Mouse (Mus musculus): Measurements from ENCODE around the gene Phip. TPM values are rescaled to one million over a fixed set of nuclear protein-coding genes. Genes with fewer than 3 reads are reported as not detected.
A peak's percentile ranks its signal among the peaks of the same experiment; 100 is the strongest.

Gene Phip
- polyA plus RNA-seq (2012; ENCODE audit: insufficient read depth, insufficient read length, missing spikeins): 7.0 and 8.2 TPM in 2 replicates

DNA sequence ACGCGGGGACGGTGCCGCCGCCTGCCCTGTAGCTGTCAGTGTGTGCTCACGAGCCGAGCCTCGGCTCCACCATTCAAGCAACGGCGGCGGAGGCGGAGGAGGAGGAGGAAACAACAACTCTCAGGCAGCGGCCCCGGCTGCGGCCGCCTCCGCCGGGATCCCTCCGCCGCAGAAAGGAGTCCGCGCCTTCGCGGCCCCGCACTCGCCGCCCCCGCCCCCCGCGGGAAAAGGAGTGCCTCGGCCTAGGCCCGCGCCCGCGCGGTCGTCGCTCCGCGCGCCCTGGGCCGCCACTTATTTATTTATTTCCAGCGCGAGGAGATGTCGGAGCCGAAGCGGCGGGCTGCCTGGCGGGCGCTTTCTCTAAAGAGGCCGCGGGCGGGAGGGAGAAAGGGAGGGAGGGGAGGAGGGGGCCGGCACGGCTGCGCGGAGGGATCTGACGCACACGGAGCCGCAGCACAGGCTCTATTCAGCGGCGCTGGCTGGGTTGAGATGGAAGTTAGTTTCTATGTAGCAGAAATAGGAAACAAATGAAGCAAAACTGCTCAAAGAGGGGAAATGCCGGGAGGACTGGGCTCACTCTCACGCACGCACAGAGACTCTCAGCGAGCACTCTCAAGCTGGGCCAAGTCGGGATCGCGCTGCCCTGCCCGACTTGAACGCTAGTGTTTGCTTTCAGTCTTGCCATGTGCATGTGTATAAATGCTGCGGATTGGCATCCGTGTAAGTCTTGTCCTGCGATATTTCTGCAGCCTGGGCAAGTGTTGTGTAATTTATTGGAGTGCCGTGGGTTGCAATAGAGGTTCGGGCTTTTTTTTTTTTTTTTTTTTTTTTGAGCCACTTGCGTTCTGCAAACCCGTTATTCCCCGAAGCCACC, at the start of gene Phip:
TSS of gene Phip (minus strand) at position 175 of the 874 bp plus-strand sequence.
- peak within 1 kb of the TSS; percentile 95 for H3K27ac ChIP-seq (replicated peaks; ENCODE audit: low read depth, low read length)
- peaks cover 5% of the 10 kb centered on the region for H3K4me1 ChIP-seq (ENCODE audit: control insufficient read depth, insufficient read depth, insufficient read length, low read length)
- H3K4me3 ChIP-seq (ENCODE audit: insufficient read depth, low read depth, low read length): peak within 1 kb of the TSS; percentile 84

- Histone ChIP-seq H3K4me3 (ENCODE audit: insufficient read depth, low read depth, low read length) (no peak overlapping the region), H3K27ac (replicated peaks; ENCODE audit: low read depth, low read length) (no peak overlapping the region), H3K4me1 (ENCODE audit: control insufficient read depth, insufficient read depth, insufficient read length, low read length) (no peaks in the 10 kb centered on the region)
Measured at GRCm38 (mm10) chr9:83023724-83024123, 48.4 kb upstream of the Phip start.

GRCm38 (mm10) chr9:83014516-83014915, 39.2 kb upstream of the Phip start:
- no peaks in the 10 kb centered on the region for H3K4me1 ChIP-seq (ENCODE audit: control insufficient read depth, insufficient read depth, insufficient read length, low read length)
- H3K4me3 ChIP-seq (ENCODE audit: insufficient read depth, low read depth, low read length): no peak overlapping the region
- no peak overlapping the region for H3K27ac ChIP-seq (replicated peaks; ENCODE audit: low read depth, low read length)

- no peaks in the 10 kb centered on the region for H3K4me1 ChIP-seq (ENCODE audit: control insufficient read depth, insufficient read depth, insufficient read length, low read length)
- H3K27ac ChIP-seq (replicated peaks; ENCODE audit: low read depth, low read length): no peak overlapping the region
- H3K4me3 ChIP-seq (ENCODE audit: insufficient read depth, low read depth, low read length): no peak overlapping the region
Measured at GRCm38 (mm10) chr9:83008306-83008705, 33.0 kb upstream of the Phip start.

- H3K4me1 ChIP-seq (ENCODE audit: control insufficient read depth, insufficient read depth, insufficient read length, low read length): no peaks in the 10 kb centered on the region
- H3K27ac ChIP-seq (replicated peaks; ENCODE audit: low read depth, low read length): no peak overlapping the region
- no peak overlapping the region for H3K4me3 ChIP-seq (ENCODE audit: insufficient read depth, low read depth, low read length)
Measured at GRCm38 (mm10) chr9:83001342-83001741, 26.0 kb upstream of the Phip start.

DNA sequence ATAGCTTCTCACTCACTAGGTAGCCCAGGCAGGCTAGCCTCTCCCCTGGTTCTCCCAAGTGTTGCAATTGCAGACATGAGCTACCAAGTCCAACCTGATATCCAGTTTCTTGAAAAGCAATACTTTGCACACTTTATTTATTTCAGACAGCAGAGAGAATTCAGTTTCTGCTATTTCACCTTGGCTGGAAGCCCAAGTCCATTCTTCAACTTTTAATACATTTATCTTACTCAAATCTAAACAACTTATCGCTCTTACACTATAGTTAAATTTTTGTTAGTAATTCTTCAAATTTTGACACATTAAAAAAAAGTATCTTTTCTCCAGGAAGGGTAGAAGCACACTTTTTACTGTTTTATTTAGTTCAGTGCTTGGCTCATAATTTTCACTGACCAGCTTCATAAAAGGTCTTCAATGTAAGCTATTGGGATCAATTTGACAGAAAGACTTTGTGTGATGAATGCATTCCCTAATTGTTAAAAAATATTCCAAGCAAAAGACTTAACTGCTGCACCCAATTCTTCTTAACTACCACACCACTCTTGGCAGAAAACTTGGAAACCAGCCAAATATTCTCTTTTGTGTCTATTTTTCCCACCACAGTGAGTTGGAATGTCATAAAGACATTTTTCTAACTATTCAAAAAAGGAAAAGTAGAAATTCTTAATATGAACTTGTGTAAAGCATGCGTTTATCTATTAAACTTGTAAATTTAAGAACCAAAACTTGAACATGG, 22.6 kb upstream of the Phip start:
- no peak overlapping the region for H3K4me3 ChIP-seq (ENCODE audit: insufficient read depth, low read depth, low read length)
- H3K4me1 ChIP-seq (ENCODE audit: control insufficient read depth, insufficient read depth, insufficient read length, low read length): no peaks in the 10 kb centered on the region
- H3K27ac ChIP-seq (replicated peaks; ENCODE audit: low read depth, low read length): no peak overlapping the region

DNA sequence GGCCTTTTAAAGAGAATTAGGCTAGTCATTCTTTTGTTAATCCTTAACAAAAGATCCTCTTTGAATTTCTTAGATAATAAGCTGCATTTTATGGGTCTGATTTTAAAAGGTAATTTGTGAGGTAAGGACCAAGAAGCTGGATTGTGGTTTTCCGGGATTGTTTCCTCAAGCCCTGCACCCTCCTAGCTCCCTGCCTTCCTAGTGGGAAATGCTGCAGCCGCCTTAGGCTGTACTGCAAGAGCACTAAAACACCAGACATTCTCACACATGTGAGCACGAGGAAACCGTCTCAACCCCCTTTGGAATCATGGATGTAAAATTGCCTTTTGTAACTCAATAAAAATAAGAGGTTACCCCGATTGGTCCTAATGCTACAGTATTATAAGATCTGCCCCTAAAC, 1.6 kb upstream of the Phip start:
- H3K4me3 ChIP-seq (ENCODE audit: insufficient read depth, low read depth, low read length): peak overlapping the region; percentile 9; the same call in 1 of the 2 replicates
- H3K4me1 ChIP-seq (ENCODE audit: control insufficient read depth, insufficient read depth, insufficient read length, low read length): peaks cover 2% of the 10 kb centered on the region
- H3K27ac ChIP-seq (replicated peaks; ENCODE audit: low read depth, low read length): 0 out of 2 replicates have a peak overlapping the region, but pooled peaks have one; percentile 8

DNA sequence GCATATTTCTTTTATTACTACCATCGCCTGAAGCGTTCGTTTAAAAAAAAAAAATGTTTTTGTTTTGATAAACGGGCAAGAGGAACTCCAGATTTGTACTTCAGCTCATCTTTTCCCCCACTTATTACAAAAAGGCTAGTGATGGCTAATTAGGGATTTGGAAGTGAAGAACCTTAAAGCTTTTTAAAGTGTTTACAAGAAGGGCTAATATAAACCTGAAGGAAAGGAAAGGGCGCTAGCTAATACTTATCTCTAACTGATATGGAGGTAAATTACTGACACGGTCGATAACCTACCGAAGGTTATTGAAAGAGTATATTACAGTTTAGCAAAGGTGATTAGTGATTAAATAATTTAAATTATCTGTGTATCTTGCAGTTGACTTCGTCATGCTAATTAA, 903 bp upstream of the Phip start:
- peak overlapping the region; percentile 71 for H3K4me3 ChIP-seq (ENCODE audit: insufficient read depth, low read depth, low read length)
- no peak overlapping the region for H3K27ac ChIP-seq (replicated peaks; ENCODE audit: low read depth, low read length)
- peaks cover 5% of the 10 kb centered on the region for H3K4me1 ChIP-seq (ENCODE audit: control insufficient read depth, insufficient read depth, insufficient read length, low read length)

DNA sequence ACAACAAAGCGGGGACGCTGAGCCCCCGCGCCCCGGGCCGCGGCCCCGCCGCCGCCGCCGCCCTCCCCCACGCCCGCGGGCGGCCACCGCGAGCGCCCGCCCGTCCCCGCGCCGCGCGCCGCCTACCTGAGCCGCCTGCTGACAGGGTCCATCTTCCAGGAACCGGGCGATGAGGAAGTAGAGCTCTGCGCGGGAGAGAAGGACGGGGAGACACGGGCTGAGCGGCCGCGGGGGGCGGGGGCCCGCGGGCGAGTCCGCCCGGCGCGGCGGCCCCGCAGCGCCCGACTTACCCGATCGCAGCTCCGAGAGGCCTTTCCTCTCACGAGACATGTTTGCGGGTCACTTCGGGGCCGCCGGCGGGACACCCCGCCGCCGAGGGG, 364 bp downstream of the Phip start:
- Histone ChIP-seq H3K4me1 (ENCODE audit: control insufficient read depth, insufficient read depth, insufficient read length, low read length) (peaks cover 5% of the 10 kb centered on the region), H3K27ac (replicated peaks; ENCODE audit: low read depth, low read length) (peak overlapping the region; percentile 70), H3K4me3 (ENCODE audit: insufficient read depth, low read depth, low read length) (peak overlapping the region; percentile 84)

- Histone ChIP-seq H3K4me1 (ENCODE audit: control insufficient read depth, insufficient read depth, insufficient read length, low read length) (peaks cover 5% of the 10 kb centered on the region), H3K27ac (replicated peaks; ENCODE audit: low read depth, low read length) (0 out of 2 replicates have a peak overlapping the region, but pooled peaks have one; percentile 70), H3K4me3 (ENCODE audit: insufficient read depth, low read depth, low read length) (peak overlapping the region; percentile 84)
Measured at GRCm38 (mm10) chr9:82974187-82974861, 992 bp downstream of the Phip start.

GRCm38 (mm10) chr9:82973321-82973892, 1.9 kb downstream of the Phip start:
- peak overlapping the region; percentile 62 for H3K27ac ChIP-seq (replicated peaks; ENCODE audit: low read depth, low read length)
- peak overlapping the region; percentile 49 for H3K4me3 ChIP-seq (ENCODE audit: insufficient read depth, low read depth, low read length)
- peaks cover 5% of the 10 kb centered on the region for H3K4me1 ChIP-seq (ENCODE audit: control insufficient read depth, insufficient read depth, insufficient read length, low read length)

DNA sequence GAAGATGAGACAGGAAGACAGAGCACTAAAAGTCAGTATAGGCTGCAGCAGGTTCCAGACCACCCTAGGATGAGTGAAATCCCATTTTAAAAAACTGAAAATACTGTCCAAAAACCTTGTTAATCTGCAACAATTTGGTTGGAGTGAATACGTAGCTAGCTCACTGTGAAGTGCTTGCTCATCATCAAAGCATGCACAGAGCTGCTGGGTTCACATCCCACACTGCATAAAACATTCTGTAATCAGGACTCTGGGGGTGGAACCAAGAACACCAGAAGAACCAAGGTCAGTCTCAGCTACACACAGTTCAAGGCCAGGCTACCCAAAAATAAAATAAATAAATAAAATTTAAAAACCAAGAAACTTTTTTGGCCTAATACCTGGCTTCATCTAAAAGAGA, 3.9 kb downstream of the Phip start:
- Histone ChIP-seq H3K27ac (replicated peaks; ENCODE audit: low read depth, low read length) (no peak overlapping the region; the same call in 1 of the 2 replicates), H3K4me3 (ENCODE audit: insufficient read depth, low read depth, low read length) (no peak overlapping the region), H3K4me1 (ENCODE audit: control insufficient read depth, insufficient read depth, insufficient read length, low read length) (peaks cover 5% of the 10 kb centered on the region; the same call in 1 of the 2 replicates)

DNA sequence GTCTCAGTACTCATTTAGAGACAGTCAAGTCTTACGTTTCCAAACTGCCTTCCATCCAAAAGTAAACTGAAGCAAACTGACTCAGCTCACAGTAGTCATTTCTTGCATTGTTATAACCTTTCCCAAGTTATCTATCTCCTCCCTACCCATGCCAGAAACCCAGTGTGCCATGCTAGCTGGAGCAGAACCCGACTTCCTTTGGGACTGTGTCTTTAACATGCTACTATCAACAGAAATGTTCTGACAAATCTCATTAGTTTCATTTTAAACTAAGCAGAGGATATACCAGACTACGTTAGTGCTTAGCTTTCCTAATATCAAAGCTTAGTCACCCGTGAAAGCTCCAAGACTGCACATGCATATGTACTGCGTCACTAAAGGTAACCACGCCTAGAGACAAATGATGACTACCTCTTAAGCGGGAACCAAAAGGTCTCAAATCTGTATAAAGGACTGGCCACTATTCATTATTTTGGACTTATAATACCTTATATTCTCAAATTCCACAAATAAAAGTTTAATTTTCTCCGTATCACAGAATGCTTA, 8.2 kb downstream of the Phip start:
- no peak overlapping the region for H3K27ac ChIP-seq (replicated peaks; ENCODE audit: low read depth, low read length)
- peaks cover 3% of the 10 kb centered on the region; the same call in 1 of the 2 replicates for H3K4me1 ChIP-seq (ENCODE audit: control insufficient read depth, insufficient read depth, insufficient read length, low read length)

DNA sequence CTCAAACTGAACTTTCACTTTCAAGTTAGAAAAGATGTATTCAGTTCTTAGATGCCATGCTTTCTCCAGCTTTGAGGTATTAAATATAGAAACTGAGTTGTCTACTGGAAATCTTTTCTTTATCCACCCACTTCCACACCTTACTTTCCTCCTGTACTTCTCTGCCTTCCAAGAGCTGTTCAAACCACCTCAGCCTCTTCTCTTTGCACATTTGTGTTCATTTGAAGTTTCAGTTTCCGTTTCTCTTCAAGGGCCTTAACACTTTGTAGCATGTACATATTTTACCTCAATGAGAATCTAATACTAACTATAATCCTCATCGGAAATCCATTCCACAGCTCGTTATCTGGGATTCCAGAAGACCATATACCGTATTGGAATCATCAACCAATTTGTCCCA, 11.3 kb downstream of the Phip start:
- H3K4me3 ChIP-seq (ENCODE audit: insufficient read depth, low read depth, low read length): no peak overlapping the region
- H3K4me1 ChIP-seq (ENCODE audit: control insufficient read depth, insufficient read depth, insufficient read length, low read length): no peaks in the 10 kb centered on the region
- no peak overlapping the region for H3K27ac ChIP-seq (replicated peaks; ENCODE audit: low read depth, low read length)

More for the DNA sequence above, 8.2 kb downstream of the Phip start:
- no peak overlapping the region for H3K4me3 ChIP-seq (ENCODE audit: insufficient read depth, low read depth, low read length)
